Mouse (Mus musculus) embryonic stem cell, embryonic (primary cell): ENCODE measurements around the gene Cobl.

Experiments used
- CTCF ChIA-PET, 4 experiments: fragments of 300-600 bp in 2 of 4; fragments of 350-600 bp in 2 of 4; sonication (Branson Sonifier 250); formaldehyde crosslinking; loops; one replicate each; lab custom pipeline; 2022; ENCODE audit warnings: inconsistent platforms in 2 of 4; lab: Charles Lee
- POLR2A ChIA-PET, 4 experiments: fragments of 300-600 bp in 2 of 4; fragments of 350-600 bp in 2 of 4; sonication (Branson Sonifier 250); formaldehyde crosslinking; loops; one replicate each; lab custom pipeline; 2022; ENCODE audit warnings: antibody characterized with exemption in 4 of 4, inconsistent platforms in 1 of 4; lab: Charles Lee

Cobl gene

GRCm38 (mm10) chr11:12459781-12460581 is 4.8 kb downstream of the Cobl start:
- CTCF ChIA-PET: interaction anchor here in 1 of 4 experiments (0.6 kb wide), 1 partner anchor 81 kb away, joined by 3 read pairs; no protein-coding TSS in a partner anchor
- POLR2A ChIA-PET: interaction anchor here in 3 of 4 experiments (0.7 to 6.1 kb wide), 26 partner anchors 7 to 651 kb away, joined by 3 to 40 read pairs (median 6); no protein-coding TSS in a partner anchor

GRCm38 (mm10) chr11:12458814-12459213 is 5.9 kb downstream of the Cobl start:
- CTCF ChIA-PET: interaction anchor here in 2 of 4 experiments (0.6 to 0.8 kb wide), 2 partner anchors 11 to 449 kb away, joined by 3 read pairs; no protein-coding TSS in a partner anchor

GRCm38 (mm10) chr11:12458392-12458791 is 6.4 kb downstream of the Cobl start:
- POLR2A ChIA-PET: interaction anchor here (1.3 to 6.1 kb wide), 15 partner anchors 8 to 40 kb away, joined by 3 to 40 read pairs (median 7); no protein-coding TSS in a partner anchor

More at GRCm38 (mm10) chr11:12458814-12459213, 5.9 kb downstream of the Cobl start:
- POLR2A ChIA-PET: interaction anchor here in 3 of 4 experiments (0.7 to 6.1 kb wide), 13 partner anchors 9 to 65 kb away, joined by 3 to 40 read pairs (median 7); no protein-coding TSS in a partner anchor

GRCm38 (mm10) chr11:12448101-12448500 is 16.7 kb downstream of the Cobl start:
- ChIA-PET CTCF (interaction anchor here in 2 of 4 experiments (0.6 to 1.5 kb wide), 2 partner anchors 24 to 75 kb away, joined by 3 read pairs; no protein-coding TSS in a partner anchor), POLR2A (interaction anchor here in 2 of 4 experiments (0.7 to 3.2 kb wide), 13 partner anchors 9 to 61 kb away, joined by 3 to 16 read pairs (median 4); no protein-coding TSS in a partner anchor)

More at GRCm38 (mm10) chr11:12458392-12458791, 6.4 kb downstream of the Cobl start:
- CTCF ChIA-PET: no interaction called here

- CTCF ChIA-PET: no interaction called here
Observed at GRCm38 (mm10) chr11:12445222-12445621, 19.5 kb downstream of the Cobl start.

GRCm38 (mm10) chr11:12444215-12444614 is 20.5 kb downstream of the Cobl start:
- ChIA-PET CTCF (interaction anchor here in 1 of 4 experiments (1.0 kb wide), 1 partner anchor 71 kb away, joined by 3 read pairs; no protein-coding TSS in a partner anchor), POLR2A (interaction anchor here in 3 of 4 experiments (0.7 to 2.4 kb wide), 16 partner anchors 9 to 34 kb away, joined by 3 to 11 read pairs (median 5); no protein-coding TSS in a partner anchor)

More at GRCm38 (mm10) chr11:12445222-12445621, 19.5 kb downstream of the Cobl start:
- POLR2A ChIA-PET: interaction anchor here in 2 of 4 experiments (0.8 to 2.4 kb wide), 14 partner anchors 9 to 25 kb away, joined by 3 to 11 read pairs (median 5); no protein-coding TSS in a partner anchor

- ChIA-PET CTCF (interaction anchor here in 1 of 4 experiments (1.0 kb wide), 1 partner anchor 70 kb away, joined by 3 read pairs; no protein-coding TSS in a partner anchor), POLR2A (interaction anchor here in 3 of 4 experiments (1.1 to 2.4 kb wide), 7 partner anchors 8 to 26 kb away, joined by 4 to 10 read pairs (median 7); no protein-coding TSS in a partner anchor)
Observed at GRCm38 (mm10) chr11:12443614-12444013, 21.1 kb downstream of the Cobl start.

- POLR2A ChIA-PET: no interaction called here
- CTCF ChIA-PET: no interaction called here
Observed at GRCm38 (mm10) chr11:12443185-12443584, 21.6 kb downstream of the Cobl start.

GRCm38 (mm10) chr11:12442283-12442682 is 22.5 kb downstream of the Cobl start:
- CTCF ChIA-PET: interaction anchor here in 2 of 4 experiments (0.6 to 1.2 kb wide), 2 partner anchors 74 to 128 kb away, joined by 3 to 8 read pairs; no protein-coding TSS in a partner anchor
- POLR2A ChIA-PET: interaction anchor here in 3 of 4 experiments (0.6 to 1.6 kb wide), 12 partner anchors 9 to 633 kb away, joined by 3 to 8 read pairs (median 5); partner anchors contain the start of gene Fignl1 (in 1 of the 3)

GRCm38 (mm10) chr11:12435905-12436304 is 28.9 kb downstream of the Cobl start:
- POLR2A ChIA-PET: interaction anchor here in 3 of 4 experiments (0.8 to 2.0 kb wide), 15 partner anchors 9 to 62 kb away, joined by 3 to 10 read pairs (median 4); partner anchors contain the start of gene Cobl (in 1 of the 3)
- CTCF ChIA-PET: interaction anchor here in 3 of 4 experiments (0.6 to 1.1 kb wide), 6 partner anchors 12 to 96 kb away, joined by 3 to 4 read pairs (median 3); no protein-coding TSS in a partner anchor

GRCm38 (mm10) chr11:12435018-12435417 is 29.7 kb downstream of the Cobl start:
- CTCF ChIA-PET: no interaction called here
- POLR2A ChIA-PET: interaction anchor here in 2 of 4 experiments (0.6 to 2.0 kb wide), 4 partner anchors 9 to 960 kb away, joined by 4 to 10 read pairs (median 5); no protein-coding TSS in a partner anchor

- POLR2A ChIA-PET: interaction anchor here in 2 of 4 experiments (0.6 to 2.0 kb wide), 2 partner anchors 10 to 960 kb away, joined by 5 to 10 read pairs; no protein-coding TSS in a partner anchor
Observed at GRCm38 (mm10) chr11:12434597-12434996, 30.2 kb downstream of the Cobl start.

GRCm38 (mm10) chr11:12431911-12432310 is 32.8 kb downstream of the Cobl start:
- POLR2A ChIA-PET: interaction anchor here in 2 of 4 experiments (0.7 to 1.4 kb wide), 7 partner anchors 10 to 35 kb away, joined by 3 to 4 read pairs (median 3); no protein-coding TSS in a partner anchor
- CTCF ChIA-PET: no interaction called here

More at GRCm38 (mm10) chr11:12434597-12434996, 30.2 kb downstream of the Cobl start:
- CTCF ChIA-PET: no interaction called here

GRCm38 (mm10) chr11:12430231-12431041 is 34.3 kb downstream of the Cobl start:
- CTCF ChIA-PET: no interaction called here

GRCm38 (mm10) chr11:12426746-12427145 is 38.0 kb downstream of the Cobl start:
- POLR2A ChIA-PET: interaction anchor here in 3 of 4 experiments (1.0 to 4.2 kb wide), 14 partner anchors 9 to 94 kb away, joined by 3 to 20 read pairs (median 3); no protein-coding TSS in a partner anchor
- CTCF ChIA-PET: interaction anchor here in 1 of 4 experiments (1.4 to 1.5 kb wide), 2 partner anchors 53 to 106 kb away, joined by 3 to 5 read pairs; no protein-coding TSS in a partner anchor

More at GRCm38 (mm10) chr11:12430231-12431041, 34.3 kb downstream of the Cobl start:
- POLR2A ChIA-PET: interaction anchor here in 2 of 4 experiments (1.2 kb wide), 2 partner anchors 11 to 35 kb away, joined by 3 read pairs; no protein-coding TSS in a partner anchor

- POLR2A ChIA-PET: interaction anchor here (0.6 to 2.0 kb wide), 10 partner anchors 11 to 1184 kb away, joined by 3 to 8 read pairs (median 4); partner anchors contain the start of gene Cobl (in 1 of the 4)
- CTCF ChIA-PET: interaction anchor here in 2 of 4 experiments (0.6 to 1.7 kb wide), 6 partner anchors 9 to 108 kb away, joined by 3 to 9 read pairs (median 3); no protein-coding TSS in a partner anchor
Observed at GRCm38 (mm10) chr11:12424205-12424604, 40.6 kb downstream of the Cobl start.

- POLR2A ChIA-PET: interaction anchor here in 2 of 4 experiments (1.1 to 1.7 kb wide), 3 partner anchors 33 to 46 kb away, joined by 3 to 5 read pairs (median 3); no protein-coding TSS in a partner anchor
- CTCF ChIA-PET: no interaction called here
Observed at GRCm38 (mm10) chr11:12421183-12421582, 43.6 kb downstream of the Cobl start.
